Mouse (Mus musculus) testis, adult 2 months (tissue): ENCODE measurements around the gene Pilra.

ENCODE experiments used
- CTCF ChIP-seq: fragments of 200-500 bp; IDR thresholded peaks from 2 replicates; pipeline ENCODE4 v1.5.1; 2012; ENCODE audit warnings: low read depth, mild to moderate bottlenecking, inconsistent platforms, low read length, moderate library complexity; ENCODE audit not compliant: control insufficient read depth, insufficient read depth, insufficient replicate concordance
- POLR2A ChIP-seq: fragments of 200-500 bp; IDR thresholded peaks from 2 replicates; pipeline ENCODE4 v1.6.1; 2012; ENCODE audit warnings: low read depth, mild to moderate bottlenecking, inconsistent platforms, low read length, moderate library complexity; ENCODE audit not compliant: control insufficient read depth

- TF ChIP-seq CTCF: no peak
- TF ChIP-seq POLR2A: no peak
Measured at GRCm38 (mm10) chr5:137772755-137773154, 63.3 kb downstream of the Pilra start.
